Mouse (Mus musculus): ENCODE measurements around the gene Iqsec1. TPM values are rescaled to one million over a fixed set of nuclear protein-coding genes. Genes with fewer than 3 reads are reported as not detected.
A peak's percentile ranks its signal among the peaks of the same experiment; 100 is the strongest.

Gene Iqsec1
- polyA plus RNA-seq, 1 experiment from 2014 or later = 9.8 TPM

GRCm38 (mm10) chr6:91003310-91003995 lies 15.0 kb upstream of the Iqsec1 start:
- H3K9me3 ChIP-seq = no peaks in the 10 kb centered on the region
- no peak overlapping the region for H3K4me2 ChIP-seq
- no peaks in the 10 kb centered on the region for H3K36me3 ChIP-seq
- H3K9ac ChIP-seq (replicated peaks) = no peak overlapping the region
- peaks cover 15% of the 10 kb centered on the region for H3K27me3 ChIP-seq
- 45% methylated on average over 3 of the region's 3 CpGs for WGBS
- H3K4me1 ChIP-seq (replicated peaks) = peaks cover 9% of the 10 kb centered on the region; the same call in 1 of the 2 replicates
- no peak overlapping the region for H3K4me3 ChIP-seq (replicated peaks)
- ATAC-seq (ENCODE audit: insufficient number of reproducible peaks, insufficient read depth, low FRiP score, low TSS enrichment, low read depth) = no peak
- no peak overlapping the region for H3K27ac ChIP-seq

- no peak overlapping the region for H3K4me3 ChIP-seq (replicated peaks)
- ATAC-seq (ENCODE audit: insufficient number of reproducible peaks, insufficient read depth, low FRiP score, low TSS enrichment, low read depth) = no peak
Observed at GRCm38 (mm10) chr6:91001566-91001965, 13.1 kb upstream of the Iqsec1 start.

GRCm38 (mm10) chr6:91000819-91001525 lies 12.5 kb upstream of the Iqsec1 start:
- WGBS = 13% methylated on average over 15 of the region's 15 CpGs
- H3K4me3 ChIP-seq (replicated peaks) = no peak overlapping the region
- H3K4me2 ChIP-seq = peak overlapping the region; percentile 17; the same call in 1 of the 2 replicates
- no peaks in the 10 kb centered on the region for H3K36me3 ChIP-seq
- ATAC-seq (ENCODE audit: insufficient number of reproducible peaks, insufficient read depth, low FRiP score, low TSS enrichment, low read depth) = no peak
- no peaks in the 10 kb centered on the region for H3K9me3 ChIP-seq
- no peak overlapping the region for H3K27ac ChIP-seq
- peaks cover 15% of the 10 kb centered on the region for H3K27me3 ChIP-seq
- peaks cover 9% of the 10 kb centered on the region; the same call in 1 of the 2 replicates for H3K4me1 ChIP-seq (replicated peaks)
- H3K9ac ChIP-seq (replicated peaks) = no peak overlapping the region

More at GRCm38 (mm10) chr6:91001566-91001965, 13.1 kb upstream of the Iqsec1 start:
- Histone ChIP-seq H3K9me3 (no peaks in the 10 kb centered on the region), H3K9ac (replicated peaks) (no peak overlapping the region), H3K4me1 (replicated peaks) (peaks cover 9% of the 10 kb centered on the region; the same call in 1 of the 2 replicates), H3K27me3 (peaks cover 15% of the 10 kb centered on the region), H3K36me3 (no peaks in the 10 kb centered on the region), H3K4me2 (no peak overlapping the region), H3K27ac (no peak overlapping the region)
- WGBS = 45% methylated on average over 7 of the region's 7 CpGs

- WGBS = 91% methylated on average over 4 of the region's 4 CpGs
- ATAC-seq (ENCODE audit: insufficient number of reproducible peaks, insufficient read depth, low FRiP score, low TSS enrichment, low read depth) = no peak
- Histone ChIP-seq H3K4me2 (no peak overlapping the region), H3K9ac (replicated peaks) (no peak overlapping the region), H3K9me3 (no peaks in the 10 kb centered on the region), H3K36me3 (no peaks in the 10 kb centered on the region), H3K27ac (no peak overlapping the region), H3K27me3 (peaks cover 15% of the 10 kb centered on the region), H3K4me1 (replicated peaks) (peaks cover 9% of the 10 kb centered on the region; the same call in 1 of the 2 replicates), H3K4me3 (replicated peaks) (no peak overlapping the region)
Observed at GRCm38 (mm10) chr6:90999176-90999575, 10.7 kb upstream of the Iqsec1 start.

GRCm38 (mm10) chr6:90997025-90997424 lies 8.5 kb upstream of the Iqsec1 start:
- Histone ChIP-seq H3K36me3 (no peaks in the 10 kb centered on the region), H3K27ac (no peak overlapping the region), H3K4me2 (no peak overlapping the region), H3K27me3 (peaks cover 15% of the 10 kb centered on the region), H3K9me3 (0 out of 2 replicates have a peak, but pooled peaks cover 10% of the 10 kb centered on the region), H3K4me1 (replicated peaks) (peaks cover 9% of the 10 kb centered on the region; the same call in 1 of the 2 replicates), H3K4me3 (replicated peaks) (no peak overlapping the region), H3K9ac (replicated peaks) (no peak overlapping the region)
- ATAC-seq (ENCODE audit: insufficient number of reproducible peaks, insufficient read depth, low FRiP score, low TSS enrichment, low read depth) = no peak
- 91% methylated on average over 3 of the region's 3 CpGs for WGBS

- 91% methylated on average over 2 of the region's 2 CpGs for WGBS
- ATAC-seq (ENCODE audit: insufficient number of reproducible peaks, insufficient read depth, low FRiP score, low TSS enrichment, low read depth) = no peak
- Histone ChIP-seq H3K27ac (no peak overlapping the region), H3K9me3 (0 out of 2 replicates have a peak, but pooled peaks cover 10% of the 10 kb centered on the region), H3K27me3 (peaks cover 13% of the 10 kb centered on the region), H3K4me1 (replicated peaks) (peaks cover 7% of the 10 kb centered on the region; the same call in 1 of the 2 replicates), H3K36me3 (no peaks in the 10 kb centered on the region), H3K4me2 (no peak overlapping the region), H3K9ac (replicated peaks) (no peak overlapping the region), H3K4me3 (replicated peaks) (no peak overlapping the region)
Observed at GRCm38 (mm10) chr6:90996181-90996580, 7.7 kb upstream of the Iqsec1 start.

GRCm38 (mm10) chr6:90988299-90988625 lies 223 bp downstream of the Iqsec1 start:
- H3K4me2 ChIP-seq = peak overlapping the region; percentile 99
- peaks cover 8% of the 10 kb centered on the region for H3K4me1 ChIP-seq (replicated peaks)
- H3K36me3 ChIP-seq = no peaks in the 10 kb centered on the region
- H3K27me3 ChIP-seq = peaks cover 36% of the 10 kb centered on the region
- peak; percentile 15; the same call in 1 of the 2 replicates for ATAC-seq (ENCODE audit: insufficient number of reproducible peaks, insufficient read depth, low FRiP score, low TSS enrichment, low read depth)
- H3K9ac ChIP-seq (replicated peaks) = peak overlapping the region; percentile 71
- 0 out of 2 replicates have a peak, but pooled peaks cover 6% of the 10 kb centered on the region for H3K9me3 ChIP-seq
- H3K4me3 ChIP-seq (replicated peaks) = peak overlapping the region; percentile 74
- no peak overlapping the region for H3K27ac ChIP-seq
- 0% methylated on average over 35 of the region's 59 CpGs for WGBS

GRCm38 (mm10) chr6:90987561-90988298 lies 755 bp downstream of the Iqsec1 start:
- Histone ChIP-seq H3K4me3 (replicated peaks) (peak overlapping the region; percentile 74), H3K27ac (no peak overlapping the region), H3K9ac (replicated peaks) (peak overlapping the region; percentile 71), H3K36me3 (no peaks in the 10 kb centered on the region), H3K4me2 (peak overlapping the region; percentile 99), H3K4me1 (replicated peaks) (peaks cover 8% of the 10 kb centered on the region), H3K27me3 (peaks cover 36% of the 10 kb centered on the region), H3K9me3 (0 out of 2 replicates have a peak, but pooled peaks cover 4% of the 10 kb centered on the region)
- under 1% methylated on average over 71 of the region's 76 CpGs for WGBS
- ATAC-seq (ENCODE audit: insufficient number of reproducible peaks, insufficient read depth, low FRiP score, low TSS enrichment, low read depth) = no peak

GRCm38 (mm10) chr6:90984101-90984500 lies 4.4 kb downstream of the Iqsec1 start:
- H3K27ac ChIP-seq = no peak overlapping the region
- H3K4me1 ChIP-seq (replicated peaks) = peaks cover 8% of the 10 kb centered on the region
- no peak overlapping the region for H3K9ac ChIP-seq (replicated peaks)
- 47% methylated on average over 3 of the region's 3 CpGs for WGBS
- H3K36me3 ChIP-seq = no peaks in the 10 kb centered on the region
- H3K4me2 ChIP-seq = no peak overlapping the region
- ATAC-seq (ENCODE audit: insufficient number of reproducible peaks, insufficient read depth, low FRiP score, low TSS enrichment, low read depth) = no peak
- H3K4me3 ChIP-seq (replicated peaks) = no peak overlapping the region
- no peaks in the 10 kb centered on the region for H3K9me3 ChIP-seq
- H3K27me3 ChIP-seq = peaks cover 36% of the 10 kb centered on the region

GRCm38 (mm10) chr6:90974279-90974678 lies 14.2 kb downstream of the Iqsec1 start:
- no peak overlapping the region for H3K4me2 ChIP-seq
- no peak overlapping the region for H3K27ac ChIP-seq
- WGBS = 78% methylated on average over 2 of the region's 2 CpGs
- H3K9ac ChIP-seq (replicated peaks) = no peak overlapping the region
- H3K4me1 ChIP-seq (replicated peaks) = peaks cover 6% of the 10 kb centered on the region
- H3K4me3 ChIP-seq (replicated peaks) = no peak overlapping the region
- ATAC-seq (ENCODE audit: insufficient number of reproducible peaks, insufficient read depth, low FRiP score, low TSS enrichment, low read depth) = no peak
- H3K9me3 ChIP-seq = no peaks in the 10 kb centered on the region
- no peaks in the 10 kb centered on the region for H3K36me3 ChIP-seq
- no peaks in the 10 kb centered on the region for H3K27me3 ChIP-seq

GRCm38 (mm10) chr6:90969341-90969871 lies 19.1 kb downstream of the Iqsec1 start:
- no peaks in the 10 kb centered on the region for H3K9me3 ChIP-seq
- H3K4me2 ChIP-seq = no peak overlapping the region
- 0 out of 2 replicates have a peak overlapping the region, but pooled peaks have one; percentile 3 for H3K27ac ChIP-seq
- no peak overlapping the region for H3K4me3 ChIP-seq (replicated peaks)
- H3K4me1 ChIP-seq (replicated peaks) = peaks cover 8% of the 10 kb centered on the region
- no peak for ATAC-seq (ENCODE audit: insufficient number of reproducible peaks, insufficient read depth, low FRiP score, low TSS enrichment, low read depth)
- no peaks in the 10 kb centered on the region for H3K36me3 ChIP-seq
- H3K9ac ChIP-seq (replicated peaks) = no peak overlapping the region
- WGBS = 42% methylated on average over 2 of the region's 2 CpGs
- H3K27me3 ChIP-seq = no peaks in the 10 kb centered on the region
